Mouse (Mus musculus) liver, embryonic 14.5 days (tissue): Measurements from ENCODE around the gene Bbs4.

ENCODE experiments used
- CTCF ChIP-seq: IDR thresholded peaks from 2 replicates; pipeline ENCODE4 v1.5.1; 2016; ENCODE audit warnings: antibody characterized with exemption, low read depth, control low read depth
- EP300 ChIP-seq: IDR thresholded peaks from 2 replicates; pipeline ENCODE4 v1.6.1; 2016; ENCODE audit warnings: antibody characterized with exemption, low read depth

DNA sequence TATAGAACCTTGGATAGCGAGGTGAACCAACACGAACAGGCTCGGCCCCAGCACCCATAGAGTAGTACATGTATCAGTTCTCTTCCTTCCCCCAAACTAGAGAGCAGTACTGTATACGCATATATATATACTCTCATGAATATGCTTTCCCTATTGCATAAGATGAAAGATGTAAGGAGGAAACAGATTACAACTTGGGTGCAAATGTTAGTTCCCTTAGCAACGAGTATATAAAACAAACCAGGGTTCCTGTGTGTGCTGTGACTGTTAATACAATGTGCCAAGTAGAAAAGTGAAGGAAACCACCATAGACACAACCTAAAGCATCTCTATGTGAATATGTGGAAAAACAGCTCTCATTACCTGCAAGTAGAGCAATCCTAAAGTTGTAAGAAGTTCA, 23.3 kb downstream of the Bbs4 start:
- TF ChIP-seq CTCF = no peak
- TF ChIP-seq EP300 = no peak
